Mouse (Mus musculus) megakaryocyte-erythroid progenitor cell, adult 5-6 weeks (primary cell): Measurements from ENCODE around the gene Hvcn1. TPM values are rescaled to one million over a fixed set of nuclear protein-coding genes. Genes with fewer than 3 reads are reported as not detected.

ENCODE experiments used
- ATAC-seq: replicated peaks from 2 replicates; pipeline ENCODE4 v1.8.0; 2016; ENCODE audit warnings: mild to moderate bottlenecking, inconsistent platforms; ENCODE audit not compliant: severe bottlenecking, poor library complexity, low FRiP score, low TSS enrichment
- total RNA-seq, 2 experiments: library from RNA; stranded (forward) in 1 of 2; stranded (reverse) in 1 of 2; fragments of 200-1000, 215-1000 nt in 1 of 2; fragments of >200 nt in 1 of 2; fragmentation: Nextera tagmentation in 1 of 2; gene quantifications; 2 replicates each; pipeline ENCODE4 v1.2.3; 2014 to 2017

The Hvcn1 gene
- total RNA-seq, 2 experiments from 2014 or later: 1.4 TPM

GRCm38 (mm10) chr5:122287026-122287425, 80.4 kb downstream of the Hvcn1 start:
- no peak for ATAC-seq

- ATAC-seq: no peak
These were observed 81.7 kb downstream of the Hvcn1 start for GRCm38 (mm10) chr5:122288147-122288811.

- peak; percentile 78 for ATAC-seq
These were observed 84.5 kb downstream of the Hvcn1 start for GRCm38 (mm10) chr5:122291149-122291548.

Other genes starting within 250 kb of the Hvcn1 start
- gene Cux2, start 156.7 kb upstream of the Hvcn1 start, total RNA-seq (2014; fragmentation: Nextera tagmentation): not detected in 2 replicates
- gene Cux2, start 156.7 kb upstream of the Hvcn1 start, total RNA-seq (2017): not detected in 2 replicates
- gene Myl2, start 105.9 kb upstream of the Hvcn1 start, total RNA-seq (2014; fragmentation: Nextera tagmentation): not detected in 2 replicates
- not detected in 2 replicates for gene Myl2, start 105.9 kb upstream of the Hvcn1 start, total RNA-seq (2017)
- 0.96 and 1.4 TPM in 2 replicates for gene Ccdc63, start 66.0 kb upstream of the Hvcn1 start, total RNA-seq (2014; fragmentation: Nextera tagmentation)
- not detected in 2 replicates for gene Ccdc63, start 66.0 kb upstream of the Hvcn1 start, total RNA-seq (2017)
- gene Ppp1cc, start 48.5 kb upstream of the Hvcn1 start, total RNA-seq (2014; fragmentation: Nextera tagmentation): 375 and 380 TPM in 2 replicates
- 229 and 230 TPM in 2 replicates for gene Ppp1cc, start 48.5 kb upstream of the Hvcn1 start, total RNA-seq (2017)
- gene Tctn1, start 57.7 kb downstream of the Hvcn1 start, total RNA-seq (2014; fragmentation: Nextera tagmentation): 7.6 and 10.4 TPM in 2 replicates
- 2.5 and 4.2 TPM in 2 replicates for gene Tctn1, start 57.7 kb downstream of the Hvcn1 start, total RNA-seq (2017)
- gene Pptc7, start 77.6 kb downstream of the Hvcn1 start, total RNA-seq (2014; fragmentation: Nextera tagmentation): 14.4 and 15.5 TPM in 2 replicates
- gene Pptc7, start 77.6 kb downstream of the Hvcn1 start, total RNA-seq (2017): 10.4 and 11.3 TPM in 2 replicates
- 11.4 and 16.2 TPM in 2 replicates for gene Rad9b, start 147.4 kb downstream of the Hvcn1 start, total RNA-seq (2014; fragmentation: Nextera tagmentation)
- 7.5 and 11.7 TPM in 2 replicates for gene Rad9b, start 147.4 kb downstream of the Hvcn1 start, total RNA-seq (2017)
- 86.2 and 88.4 TPM in 2 replicates for gene Vps29, start 147.6 kb downstream of the Hvcn1 start, total RNA-seq (2014; fragmentation: Nextera tagmentation)
- gene Vps29, start 147.6 kb downstream of the Hvcn1 start, total RNA-seq (2017): 45.5 and 93.0 TPM in 2 replicates
- 61.2 and 93.3 TPM in 2 replicates for gene Gpn3, start 165.1 kb downstream of the Hvcn1 start, total RNA-seq (2014; fragmentation: Nextera tagmentation)
- gene Gpn3, start 165.1 kb downstream of the Hvcn1 start, total RNA-seq (2017): 61.5 and 75.8 TPM in 2 replicates
- 33.8 and 37.3 TPM in 2 replicates for gene Fam216a, start 165.6 kb downstream of the Hvcn1 start, total RNA-seq (2014; fragmentation: Nextera tagmentation)
- 61.3 and 67.8 TPM in 2 replicates for gene Fam216a, start 165.6 kb downstream of the Hvcn1 start, total RNA-seq (2017)
- 195 and 370 TPM in 2 replicates for gene Arpc3, start 185.1 kb downstream of the Hvcn1 start, total RNA-seq (2014; fragmentation: Nextera tagmentation)
- 859 and 924 TPM in 2 replicates for gene Arpc3, start 185.1 kb downstream of the Hvcn1 start, total RNA-seq (2017)
- 27.5 and 42.7 TPM in 2 replicates for gene Anapc7, start 214.9 kb downstream of the Hvcn1 start, total RNA-seq (2014; fragmentation: Nextera tagmentation)
- gene Anapc7, start 214.9 kb downstream of the Hvcn1 start, total RNA-seq (2017): 24.3 and 35.3 TPM in 2 replicates